Mouse (Mus musculus) thymus, adult 2 months (tissue): ENCODE measurements around the gene Clptm1l.

ENCODE experiments used
- CTCF ChIP-seq: fragments of 200-500 bp; IDR thresholded peaks from 2 replicates; pipeline ENCODE4 v1.5.1; 2012; ENCODE audit warnings: mild to moderate bottlenecking, control low read depth, low read length, moderate library complexity, borderline replicate concordance; ENCODE audit not compliant: control insufficient read depth, poor library complexity, insufficient read depth; ENCODE audit errors: extremely low read depth
- POLR2A ChIP-seq: fragments of 200-500 bp; IDR thresholded peaks from 2 replicates; pipeline ENCODE4 v1.6.1; 2012; ENCODE audit warnings: mild to moderate bottlenecking, low read length, control low read depth, moderate library complexity; ENCODE audit not compliant: control insufficient read depth, poor library complexity, insufficient read depth; ENCODE audit errors: extremely low read depth

DNA sequence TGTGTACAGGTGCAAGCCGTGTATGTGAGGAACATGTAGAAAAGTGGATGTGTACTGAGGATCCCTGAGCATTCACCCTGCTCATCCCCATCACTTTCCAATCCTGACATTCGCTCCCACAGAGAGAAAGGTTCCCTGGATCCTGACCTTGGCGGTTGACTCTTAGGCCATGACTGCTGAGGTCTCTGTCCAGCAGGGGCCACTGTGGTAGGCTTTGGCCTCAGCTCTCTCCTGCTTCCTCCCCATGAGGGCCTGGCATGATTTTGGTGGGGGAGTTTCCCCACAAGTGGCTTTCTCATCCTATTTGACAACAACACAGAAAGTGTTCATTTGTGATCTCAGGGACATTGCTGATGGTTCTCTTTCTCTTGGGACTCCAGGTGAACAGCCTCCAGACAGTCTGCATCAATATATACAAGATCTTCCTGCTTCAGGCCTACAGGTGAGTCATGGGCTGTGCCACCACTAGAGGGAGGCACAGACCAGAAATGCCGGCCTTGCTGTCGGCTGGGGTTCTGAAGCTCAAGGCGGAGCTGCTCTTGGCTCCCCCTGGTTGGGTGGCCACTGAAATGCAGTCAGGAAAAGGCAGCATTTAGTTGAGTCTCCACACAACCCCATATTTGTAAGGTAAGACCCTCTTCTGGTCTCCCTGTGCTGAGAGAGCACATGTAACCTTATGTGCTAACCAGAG, 42.7 kb downstream of the Clptm1l start:
- TF ChIP-seq POLR2A (no peak), CTCF (peak; percentile 98)
